ENCODE assay signal across 17 mouse cellular contexts in genomic region chr7:116111546-116111945, GRCm38 (mm10).
"Had no signal": no experiment of that assay in that cellular context is flagged by ENCODE, and none has a peak within 500 bp of the region (broad histone marks: within the 10 kb centered on the region; RNA-seq: fewer than 3 reads in every experiment).

No protein-coding gene starts in this region.

- DNase-seq: kidney, adult 8-10 months; kidney, postnatal 36 days; layer of hippocampus, adult 9-11 months; layer of hippocampus, postnatal 36 days; liver; liver, embryonic 13.5 days; liver, postnatal 0 days; lung, postnatal 14 days; right cerebral cortex, adult 18-20 months; right cerebral cortex, postnatal 25 days; thymus, adult 18-20 months; thymus, postnatal 14 days had no signal

- H3K4me3 ChIP-seq: limb, embryonic 12.5 days; liver, embryonic 13.5 days; lung, embryonic 15.5 days; midbrain, embryonic 13.5 days had no signal

- H3K27ac ChIP-seq: kidney, postnatal 0 days; limb, embryonic 12.5 days; liver, embryonic 13.5 days; lung, embryonic 15.5 days; macrophage; midbrain, embryonic 13.5 days had no signal

- ATAC-seq: liver, postnatal 0 days; midbrain, embryonic 13.5 days had no signal

- H3K9ac ChIP-seq: limb, embryonic 12.5 days; liver, embryonic 13.5 days; liver, postnatal 0 days; lung, embryonic 15.5 days; midbrain, embryonic 13.5 days had no signal

- H3K9me3 ChIP-seq: limb, embryonic 12.5 days; liver, embryonic 13.5 days; lung, embryonic 15.5 days; midbrain, embryonic 13.5 days had no signal

- H3K4me2 ChIP-seq: limb, embryonic 12.5 days; liver, embryonic 13.5 days; lung, embryonic 15.5 days; midbrain, embryonic 13.5 days had no signal

- H3K27me3 ChIP-seq: limb, embryonic 12.5 days; liver, embryonic 13.5 days; lung, embryonic 15.5 days; midbrain, embryonic 13.5 days had no signal

- H3K4me1 ChIP-seq: limb, embryonic 12.5 days; liver, embryonic 13.5 days; lung, embryonic 15.5 days; midbrain, embryonic 13.5 days had no signal
